Mouse (Mus musculus) spleen, postnatal 4 days (tissue): ENCODE results near the gene Gm9918.
"Not testable (repeated sequence)": the region's sequence is repeated elsewhere in the genome, so short reads cannot be mapped to it uniquely, and the experiment has no call there.

ENCODE experiments used
- DNase-seq, 2 experiments: peaks; one replicate each; pipeline ENCODE4 v3.0.0; 2022; ENCODE audit warnings: low spot score in 2 of 2

Gm9918 gene

GRCm38 (mm10) chr15:102270274-102270960 lies at the start of gene Gm9918:
Gene Gm9918 (plus strand): TSS chr15:102270563.
- DNase-seq: no peak

GRCm38 (mm10) chr15:102222386-102222785 lies 48.0 kb upstream of the Gm9918 start:
- no peak for DNase-seq

DNA sequence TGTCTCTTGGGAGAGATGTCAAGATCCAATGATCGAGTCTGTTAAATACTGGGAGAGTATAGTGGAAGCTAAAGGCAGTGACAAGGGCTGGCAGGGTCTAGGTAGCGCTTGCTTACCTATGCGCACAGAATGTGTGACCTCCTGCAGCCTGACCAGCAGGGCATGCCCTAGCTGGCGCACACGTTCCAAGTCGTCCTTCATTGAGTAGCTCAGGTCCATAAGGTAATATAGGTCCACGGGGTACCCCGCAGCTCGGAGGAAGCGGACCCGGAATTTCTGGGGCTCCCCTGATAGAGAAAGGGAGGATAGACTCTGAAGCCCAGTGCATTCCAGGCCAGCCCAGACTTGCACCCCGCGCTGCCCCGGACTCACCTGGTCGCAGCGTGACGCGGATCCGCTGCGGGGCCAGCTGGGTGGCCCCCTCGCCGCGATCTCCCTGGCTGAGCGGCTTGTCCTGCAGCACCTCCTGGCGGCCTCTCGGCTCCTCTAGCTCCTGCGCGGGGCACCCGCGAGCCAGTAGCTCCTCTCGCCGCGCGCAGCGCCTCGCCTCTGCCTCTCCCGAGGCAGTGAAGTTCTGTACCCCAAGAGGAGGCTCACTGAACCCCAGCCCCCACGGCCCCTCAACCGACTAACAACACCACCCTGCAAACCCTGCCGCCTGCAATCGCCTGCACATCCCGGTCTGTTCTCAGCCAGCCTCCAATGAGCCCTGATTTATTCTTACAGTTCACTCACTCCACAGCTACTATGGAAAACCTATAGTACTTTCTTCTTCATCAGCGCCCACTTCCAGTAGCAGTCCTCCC lies 46.0 kb upstream of the Gm9918 start:
- DNase-seq: peak; percentile 77 to 90

DNA sequence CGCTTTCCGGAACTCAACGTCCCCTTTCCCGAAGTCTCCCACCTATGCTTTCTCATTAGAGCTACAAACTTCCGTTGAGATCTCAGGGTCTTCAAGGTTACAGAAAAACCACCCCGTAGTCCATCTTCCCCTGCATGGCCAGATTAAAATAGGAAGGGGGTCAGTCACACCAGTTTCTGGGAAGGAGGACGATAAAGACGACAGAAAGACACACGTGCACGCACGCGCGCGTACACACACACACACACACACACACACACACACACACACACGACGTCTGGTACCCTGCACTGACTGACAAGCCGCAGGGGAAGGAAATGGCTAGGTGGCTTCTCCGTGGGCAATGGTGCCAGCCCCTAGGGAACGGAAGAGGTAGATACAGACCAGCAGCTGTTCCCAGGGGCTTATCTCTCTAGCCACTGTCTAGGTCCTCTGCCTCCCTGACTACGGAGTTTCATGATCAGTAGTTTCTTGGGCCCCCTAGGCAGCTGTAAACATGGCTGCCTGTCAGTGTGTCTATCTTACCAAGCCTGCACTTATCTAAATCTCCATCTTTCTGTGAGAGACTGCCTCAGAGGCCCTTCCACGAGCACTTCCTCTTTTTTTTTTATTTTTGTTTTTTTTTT lies 45.3 kb upstream of the Gm9918 start:
- DNase-seq: peak; percentile 61 to 77

- DNase-seq: not testable (repeated sequence)
Observed at GRCm38 (mm10) chr15:102225619-102226018, 44.7 kb upstream of the Gm9918 start.

DNA sequence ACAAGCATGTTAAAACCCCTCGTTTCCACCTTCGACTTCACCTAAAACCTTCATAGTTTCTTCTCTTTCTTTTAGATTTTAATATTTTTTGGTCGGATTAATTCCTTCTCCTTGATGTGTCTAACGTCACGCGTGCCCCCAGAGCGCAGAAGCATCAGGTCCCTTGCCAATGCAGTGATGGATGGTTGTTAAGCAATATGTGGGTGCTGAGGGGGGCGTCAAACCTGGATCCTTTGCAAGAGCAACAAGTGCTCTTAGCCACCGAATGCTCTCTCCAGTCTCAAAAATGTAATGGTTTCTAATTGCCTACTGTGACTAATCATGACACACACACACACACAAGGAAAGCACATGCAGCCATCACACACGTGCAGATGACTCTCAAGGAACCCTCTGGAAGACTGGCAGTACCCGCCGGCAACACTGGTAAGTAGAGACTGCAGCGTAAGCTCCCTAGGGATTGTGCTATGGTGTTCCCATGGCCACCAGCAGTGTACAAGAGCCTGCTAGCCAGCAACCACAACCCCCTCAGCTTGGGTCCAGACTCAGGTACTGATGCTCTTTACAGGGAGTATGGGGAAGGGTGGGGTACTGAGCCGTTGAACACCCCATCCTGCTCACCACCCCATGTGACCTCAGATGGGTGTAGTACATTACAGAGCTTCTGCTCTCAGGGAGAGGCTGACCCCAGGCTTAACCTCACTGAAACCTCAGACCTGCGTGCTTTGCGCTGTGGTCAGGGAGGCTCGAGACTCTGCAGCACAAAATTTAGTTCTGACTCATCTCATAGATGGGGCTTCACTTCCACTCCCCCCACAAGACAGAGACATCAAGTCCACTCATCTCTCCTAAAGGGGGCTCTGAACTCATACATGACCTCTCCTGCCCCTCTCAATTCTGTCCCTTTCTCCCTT lies 39.7 kb upstream of the Gm9918 start:
- no peak for DNase-seq

DNA sequence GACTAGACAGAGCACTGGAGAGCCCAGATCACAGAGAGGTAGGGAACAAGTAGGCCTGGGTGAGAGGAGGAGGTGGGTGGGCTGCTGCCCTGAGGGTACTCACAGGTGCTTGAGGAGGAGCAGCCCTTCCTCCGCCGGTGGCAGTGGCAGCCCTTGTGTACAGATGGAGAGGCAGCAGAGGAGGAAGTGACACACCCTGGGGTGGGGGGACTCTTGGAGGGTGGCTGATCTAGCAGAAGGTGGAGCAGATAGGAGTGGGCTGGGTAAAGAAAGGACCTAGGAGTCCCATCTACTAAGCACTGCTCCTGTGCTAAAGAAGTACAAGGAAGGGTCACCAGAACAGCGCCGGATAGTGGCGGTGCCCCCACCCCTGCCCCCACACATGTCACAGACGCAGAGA lies 38.6 kb upstream of the Gm9918 start, which contains the start of gene Itgb7:
Gene Itgb7 (minus strand): TSS at position 197 of the 400 bp plus-strand sequence.
- DNase-seq: peak in 1 of 2 experiments; percentile 70

DNA sequence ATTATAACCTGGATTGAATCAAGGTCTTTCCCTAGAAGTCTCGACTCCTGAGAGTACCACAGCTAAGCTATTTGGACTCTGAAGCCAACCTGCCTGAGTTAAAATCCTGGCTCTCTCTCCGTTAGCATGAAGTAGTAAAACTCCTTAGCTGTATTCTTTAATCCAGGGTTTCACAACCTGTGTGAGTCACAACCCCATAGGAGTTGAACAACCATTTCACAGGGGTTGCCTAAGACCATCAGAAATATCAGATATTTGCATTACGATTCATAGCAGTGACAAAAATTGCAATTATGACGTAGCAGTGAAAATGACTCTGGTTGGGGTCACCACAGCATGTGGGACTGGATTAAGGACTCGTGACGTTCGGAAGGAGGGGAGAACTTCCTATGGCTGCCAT lies 37.6 kb upstream of the Gm9918 start:
- DNase-seq: no peak

DNA sequence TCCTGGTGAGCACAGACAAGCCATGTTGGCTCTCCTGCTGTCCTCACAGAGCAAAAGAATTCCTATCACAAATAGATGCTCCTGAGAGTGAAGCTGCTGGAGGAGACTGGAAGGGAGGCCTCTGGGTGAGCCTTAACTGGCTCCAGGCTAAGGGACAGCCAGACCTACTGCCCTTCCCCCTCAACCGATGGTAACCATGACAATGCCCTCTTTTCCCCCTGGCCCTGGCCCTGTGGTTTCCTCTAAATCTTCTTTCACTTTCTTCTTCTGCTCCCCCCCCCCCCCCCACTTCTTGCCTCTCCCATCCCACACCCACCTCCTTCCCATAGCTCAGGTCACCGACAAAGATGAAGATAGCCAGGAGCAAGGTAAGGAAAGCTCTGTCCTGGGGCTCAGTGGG lies 36.5 kb upstream of the Gm9918 start:
- DNase-seq: no peak

- no peak for DNase-seq
Observed at GRCm38 (mm10) chr15:102235371-102236027, 34.9 kb upstream of the Gm9918 start.

- DNase-seq: no peak
Observed at GRCm38 (mm10) chr15:102238543-102239259, 31.7 kb upstream of the Gm9918 start.

- peak; percentile 77 to 93 for DNase-seq
Observed at GRCm38 (mm10) chr15:102239260-102239590, 31.1 kb upstream of the Gm9918 start.

GRCm38 (mm10) chr15:102239851-102240250 lies 30.5 kb upstream of the Gm9918 start:
- DNase-seq: no peak

GRCm38 (mm10) chr15:102240607-102241006 lies 29.8 kb upstream of the Gm9918 start:
- no peak for DNase-seq

DNA sequence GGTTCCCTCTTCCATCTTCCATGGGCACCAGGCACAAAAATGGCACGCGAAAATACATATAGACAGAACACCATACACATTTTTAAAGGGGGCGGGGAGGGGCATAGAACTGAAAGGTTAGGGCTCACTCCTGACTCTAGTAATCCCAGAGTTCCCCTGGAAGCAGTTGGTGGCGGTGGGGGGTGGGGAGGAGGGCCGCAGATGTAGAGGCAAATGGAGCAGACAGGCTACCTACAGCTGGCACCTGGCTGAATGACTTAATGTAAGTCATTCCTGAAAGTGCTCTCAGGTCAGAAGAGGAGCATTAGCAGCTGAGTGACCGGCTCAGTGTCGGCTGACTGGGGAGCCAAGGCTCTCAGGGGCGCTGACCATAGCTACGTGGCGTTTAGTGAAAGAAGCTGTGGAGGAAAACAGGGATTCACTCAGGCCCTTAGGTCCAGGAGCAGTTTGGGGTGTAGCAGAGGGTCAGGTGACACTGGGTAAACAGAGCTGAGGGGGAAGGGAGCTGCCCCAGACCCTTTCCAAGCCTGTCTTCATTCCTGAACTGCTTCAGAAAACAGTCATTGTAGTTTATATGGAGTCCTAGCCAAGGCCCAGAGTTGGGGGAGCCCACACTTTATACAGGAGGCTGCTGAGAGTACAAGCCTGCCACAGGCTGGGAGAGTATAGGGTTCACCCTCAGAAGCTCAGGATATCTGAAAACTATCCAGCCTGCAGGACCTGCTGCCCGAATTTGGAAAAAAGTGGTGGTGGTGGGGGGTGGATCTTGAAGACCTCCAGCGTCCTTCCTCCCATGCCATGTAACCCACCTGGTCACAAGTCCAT lies 27.7 kb upstream of the Gm9918 start:
- no peak for DNase-seq

DNA sequence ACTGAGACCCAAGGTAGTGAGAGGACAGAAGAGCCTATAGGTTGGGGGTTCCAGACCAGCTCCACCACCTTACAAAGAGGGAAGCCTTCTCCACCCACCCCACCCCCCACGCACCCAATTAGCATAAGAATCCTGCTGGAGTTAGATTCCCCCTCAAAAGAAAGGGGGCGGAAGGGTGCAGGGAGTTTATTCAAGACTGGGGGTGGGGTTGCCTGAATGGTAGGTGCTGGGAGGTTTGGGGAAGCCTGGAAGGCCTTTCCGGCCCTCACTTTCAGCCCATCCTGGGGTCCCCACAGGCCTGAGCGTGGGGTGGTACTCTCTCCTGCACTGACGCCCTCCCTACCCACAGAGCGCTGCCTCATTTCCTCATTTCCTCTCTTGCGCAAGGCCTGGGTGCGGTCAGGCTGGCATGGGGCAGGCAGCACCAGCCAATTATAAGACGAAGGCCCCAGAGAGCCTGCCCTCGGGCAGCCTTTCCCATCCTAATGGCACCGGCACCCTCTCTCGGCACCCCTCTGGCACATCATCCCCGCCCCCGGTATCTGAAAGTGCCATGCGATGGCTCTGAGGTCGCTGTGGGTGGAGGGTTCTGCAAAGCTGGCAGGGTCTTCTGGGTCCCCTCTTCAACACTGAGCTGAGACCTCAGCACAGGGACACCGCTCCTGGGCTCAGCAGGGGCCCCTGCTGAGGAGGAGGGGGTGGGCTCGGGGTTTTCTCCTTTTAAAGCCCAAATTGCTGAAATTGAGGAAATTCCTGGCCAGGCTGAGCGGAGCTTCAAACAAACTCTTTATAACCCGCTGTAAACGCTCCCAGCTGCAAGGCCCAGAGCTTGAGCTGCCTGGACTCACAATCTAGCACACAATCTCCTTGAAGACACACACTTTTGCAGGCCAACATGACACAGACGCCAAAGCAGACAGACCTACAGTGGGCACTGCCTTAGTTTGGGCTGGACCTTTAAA lies 26.9 kb upstream of the Gm9918 start:
- peak; percentile 69 to 86 for DNase-seq

DNA sequence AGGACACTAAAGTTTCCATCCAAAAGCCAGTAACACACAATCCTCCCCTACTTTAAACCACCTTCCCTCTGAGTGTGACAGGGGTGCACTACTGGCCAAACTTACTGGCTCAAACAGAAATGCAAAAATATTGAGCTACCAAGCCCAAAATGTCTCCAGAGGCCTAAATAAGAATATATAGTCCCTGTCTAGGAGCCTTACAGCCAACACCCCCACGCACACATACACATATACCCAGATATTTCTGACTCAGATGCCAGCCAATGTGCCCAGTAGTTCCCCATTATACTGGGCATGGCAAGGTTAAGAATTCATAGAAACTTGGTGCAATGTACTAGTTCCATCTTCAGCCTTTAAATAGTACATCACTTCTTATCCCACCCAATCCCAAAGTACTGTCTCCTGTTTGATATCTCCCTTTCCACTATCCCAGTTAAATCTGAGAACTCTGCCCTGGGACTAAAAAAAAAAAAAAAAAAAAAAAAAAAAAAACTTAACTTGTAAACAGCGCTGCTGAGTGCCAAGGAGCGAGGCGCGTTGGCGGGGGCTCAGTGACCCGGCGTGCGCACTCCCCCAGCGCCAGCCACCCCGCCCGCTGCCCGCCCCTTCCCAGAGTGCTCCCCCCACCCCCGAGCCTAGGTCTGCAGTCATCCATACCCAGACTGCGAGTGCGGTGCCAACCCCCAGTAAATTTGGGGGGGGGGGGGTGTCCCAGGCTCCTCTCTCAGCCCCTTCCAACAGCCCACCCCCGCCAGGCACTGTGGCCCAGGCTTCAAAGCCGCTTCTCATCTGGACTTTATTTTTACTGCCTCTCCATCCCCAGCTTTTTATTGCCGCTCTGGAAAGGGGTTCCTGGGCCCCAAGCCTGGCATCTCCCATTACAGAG lies 25.8 kb upstream of the Gm9918 start:
- no peak for DNase-seq
